Mouse (Mus musculus) heart, embryonic 16.5 days (tissue): ENCODE results near the gene Agfg2. TPM values are rescaled to one million over a fixed set of nuclear protein-coding genes. Genes with fewer than 3 reads are reported as not detected.

ENCODE experiments used
- ATAC-seq: fragments of 200-750 bp; cut with Nextera tagmentation; replicated peaks from 2 replicates; pipeline ENCODE4 v1.8.0; 2017; ENCODE audit warnings: moderate number of reproducible peaks; ENCODE audit not compliant: insufficient read depth, low FRiP score; ENCODE audit errors: extremely low read depth
- H3K27ac ChIP-seq: fragments of 300-500 bp; sonication (generic); 2 replicates; pipeline ENCODE4 v1.5.1; 2014; ENCODE audit warnings: mild to moderate bottlenecking, low read length, control low read depth, moderate library complexity
- H3K27me3 ChIP-seq: fragments of 300-500 bp; sonication (generic); 2 replicates; pipeline ENCODE4 v1.6.1; 2014; ENCODE audit warnings: low read length, mixed read lengths; ENCODE audit not compliant: control insufficient read depth, insufficient read depth
- H3K36me3 ChIP-seq: fragments of 300-500 bp; sonication (generic); 2 replicates; pipeline ENCODE4 v1.6.1; 2014; ENCODE audit not compliant: control insufficient read depth, insufficient read depth
- H3K4me1 ChIP-seq: fragments of 300-500 bp; sonication (generic); 2 replicates; pipeline ENCODE4 v1.6.1; 2014; ENCODE audit warnings: low read length, mixed read lengths; ENCODE audit not compliant: control insufficient read depth, insufficient read depth
- H3K4me2 ChIP-seq: fragments of 300-500 bp; sonication (generic); 2 replicates; pipeline ENCODE4 v1.6.1; 2014; ENCODE audit warnings: low read depth, mild to moderate bottlenecking, control low read depth, low read length
- H3K4me3 ChIP-seq: fragments of 300-500 bp; sonication (generic); 2 replicates; pipeline ENCODE4 v1.5.1; 2014; ENCODE audit warnings: mild to moderate bottlenecking, control low read depth, low read length
- H3K9ac ChIP-seq: fragments of 300-500 bp; sonication (generic); 2 replicates; pipeline ENCODE4 v1.6.1; 2014; ENCODE audit warnings: low read length, control low read depth
- H3K9me3 ChIP-seq: fragments of 300-500 bp; sonication (generic); replicated peaks from 2 replicates; pipeline ENCODE4 v1.6.1; 2016; ENCODE audit warnings: low read length; ENCODE audit not compliant: control insufficient read depth
- WGBS: fragments of 180-500 bp; shearing (Covaris S2); extraction: QIAGEN DNeasy Blood & Tissue Kit; methylation state at CpG from one replicate; pipeline ENCODE4 v1.1.7; 2014; 5-methylcytosine and 5-hydroxymethylcytosine counted together
- polyA plus RNA-seq: library from polyadenylated mRNA; unstranded; fragments of >200 nt; fragmentation: Nextera tagmentation; extraction: Ambion mirVana; gene quantifications from 2 replicates; pipeline ENCODE4 v1.2.1, GENCODE M21; 2015

Gene Agfg2
- polyA plus RNA-seq, 1 experiment from 2014 or later, result 21.0 TPM

DNA sequence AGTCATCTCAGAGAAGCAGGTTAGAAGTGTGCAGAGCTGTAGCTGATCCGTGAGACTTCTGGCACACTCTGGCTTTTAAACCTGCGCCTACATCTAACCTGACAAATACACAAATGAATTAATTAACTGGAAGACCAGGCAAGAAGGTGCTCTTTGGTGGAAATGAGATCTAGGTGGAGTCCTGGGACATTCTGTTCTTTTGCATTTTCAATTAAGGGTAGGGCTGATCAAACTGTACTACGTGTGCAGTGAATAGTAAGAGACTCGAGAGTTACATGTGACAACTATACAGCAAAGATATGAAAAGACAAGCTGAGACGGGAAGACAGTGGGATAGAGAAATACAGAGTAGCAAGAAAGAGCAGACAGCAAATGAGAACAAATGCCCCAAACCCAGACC is 28.9 kb upstream of the Agfg2 start:
- Histone ChIP-seq H3K27ac (no peak overlapping the region), H3K4me3 (no peak overlapping the region), H3K36me3 (no peaks in the 10 kb centered on the region), H3K4me2 (no peak overlapping the region), H3K4me1 (peaks cover 3% of the 10 kb centered on the region), H3K9me3 (no peaks in the 10 kb centered on the region), H3K9ac (no peak overlapping the region), H3K27me3 (no peaks in the 10 kb centered on the region)
- no peak for ATAC-seq
- WGBS, result 72% methylated on average over 5 of the region's 5 CpGs

DNA sequence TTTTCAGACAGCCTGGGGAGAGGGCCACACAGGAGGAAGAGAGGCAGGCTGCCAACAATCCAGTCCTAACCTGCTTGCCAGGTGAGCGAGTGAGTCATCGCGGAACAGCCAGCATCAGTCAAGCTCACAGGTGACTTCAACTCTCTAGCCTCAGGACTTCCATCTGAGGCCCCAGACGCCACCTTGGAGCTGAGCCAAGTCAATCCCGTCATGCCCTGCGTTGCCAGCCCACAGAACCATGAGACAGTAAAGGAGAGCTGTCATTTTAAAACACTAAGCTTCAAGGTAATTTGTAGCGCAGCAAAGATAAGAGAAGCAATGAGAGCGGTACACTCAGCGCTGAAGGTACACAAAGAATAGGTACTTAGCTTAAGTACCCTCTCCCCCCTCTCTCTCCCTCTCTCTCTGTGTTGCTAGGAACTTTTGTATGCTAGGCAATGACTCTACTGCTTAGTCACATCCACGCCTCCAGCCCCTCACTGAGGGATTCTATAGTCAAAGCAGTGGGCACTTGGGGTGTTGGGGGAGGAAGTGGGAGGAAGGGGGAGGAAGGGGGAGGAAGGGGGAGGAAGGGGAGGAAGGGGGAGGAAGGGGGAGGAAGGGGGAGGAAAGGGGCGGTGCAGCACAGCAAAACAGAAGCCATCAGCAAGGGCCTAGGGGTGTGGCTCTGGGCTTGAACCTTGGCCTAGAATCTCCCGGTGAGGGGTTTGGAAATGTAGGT is 22.5 kb upstream of the Agfg2 start:
- H3K36me3 ChIP-seq, result no peaks in the 10 kb centered on the region
- 45% methylated on average over 12 of the region's 12 CpGs for WGBS
- peak overlapping the region; percentile 53; the same call in 1 of the 2 replicates for H3K27ac ChIP-seq
- H3K4me3 ChIP-seq, result no peak overlapping the region
- ATAC-seq, result peak; percentile 42; the same call in 1 of the 2 replicates
- peak overlapping the region; percentile 0 for H3K4me2 ChIP-seq
- no peak overlapping the region for H3K9ac ChIP-seq
- H3K4me1 ChIP-seq, result peaks cover 5% of the 10 kb centered on the region
- no peaks in the 10 kb centered on the region for H3K9me3 ChIP-seq
- no peaks in the 10 kb centered on the region for H3K27me3 ChIP-seq

GRCm38 (mm10) chr5:137705242-137705641 is 20.7 kb upstream of the Agfg2 start:
- WGBS, result 53% methylated on average over 6 of the region's 6 CpGs
- ATAC-seq, result peak; percentile 41; the same call in 1 of the 2 replicates
- no peaks in the 10 kb centered on the region for H3K27me3 ChIP-seq
- H3K9me3 ChIP-seq, result no peaks in the 10 kb centered on the region
- H3K27ac ChIP-seq, result peak overlapping the region; percentile 61; the same call in 1 of the 2 replicates
- H3K36me3 ChIP-seq, result no peaks in the 10 kb centered on the region
- H3K4me3 ChIP-seq, result no peak overlapping the region
- no peak overlapping the region for H3K4me2 ChIP-seq
- H3K4me1 ChIP-seq, result peaks cover 5% of the 10 kb centered on the region
- H3K9ac ChIP-seq, result no peak overlapping the region

GRCm38 (mm10) chr5:137699850-137700249 is 15.3 kb upstream of the Agfg2 start:
- ATAC-seq, result no peak
- no peaks in the 10 kb centered on the region for H3K4me1 ChIP-seq
- H3K9ac ChIP-seq, result no peak overlapping the region
- 34% methylated on average over 2 of the region's 2 CpGs for WGBS
- H3K9me3 ChIP-seq, result no peaks in the 10 kb centered on the region
- H3K27me3 ChIP-seq, result no peaks in the 10 kb centered on the region
- no peak overlapping the region for H3K27ac ChIP-seq
- no peak overlapping the region for H3K4me3 ChIP-seq
- no peak overlapping the region for H3K4me2 ChIP-seq
- no peaks in the 10 kb centered on the region for H3K36me3 ChIP-seq

GRCm38 (mm10) chr5:137699080-137699479 is 14.6 kb upstream of the Agfg2 start:
- Histone ChIP-seq H3K9me3 (no peaks in the 10 kb centered on the region), H3K4me1 (no peaks in the 10 kb centered on the region), H3K9ac (no peak overlapping the region), H3K27ac (0 out of 2 replicates have a peak overlapping the region, but pooled peaks have one; percentile 27), H3K4me2 (no peak overlapping the region), H3K4me3 (no peak overlapping the region), H3K27me3 (no peaks in the 10 kb centered on the region), H3K36me3 (no peaks in the 10 kb centered on the region)
- 52% methylated on average over 3 of the region's 3 CpGs for WGBS
- no peak; the same call in 1 of the 2 replicates for ATAC-seq

GRCm38 (mm10) chr5:137695930-137696329 is 11.4 kb upstream of the Agfg2 start:
- H3K27ac ChIP-seq, result no peak overlapping the region
- H3K36me3 ChIP-seq, result no peaks in the 10 kb centered on the region
- no peak overlapping the region for H3K4me2 ChIP-seq
- H3K9ac ChIP-seq, result no peak overlapping the region
- WGBS, result 66% methylated on average over 4 of the region's 4 CpGs
- no peaks in the 10 kb centered on the region for H3K9me3 ChIP-seq
- no peak for ATAC-seq
- H3K4me1 ChIP-seq, result no peaks in the 10 kb centered on the region
- no peaks in the 10 kb centered on the region for H3K27me3 ChIP-seq
- H3K4me3 ChIP-seq, result no peak overlapping the region

- H3K4me3 ChIP-seq, result no peak overlapping the region
- H3K27me3 ChIP-seq, result no peaks in the 10 kb centered on the region
- H3K4me2 ChIP-seq, result no peak overlapping the region
- no peak for ATAC-seq
- no peaks in the 10 kb centered on the region for H3K36me3 ChIP-seq
- H3K9ac ChIP-seq, result no peak overlapping the region
- no peak overlapping the region for H3K27ac ChIP-seq
- no peaks in the 10 kb centered on the region for H3K9me3 ChIP-seq
- WGBS, result 78% methylated on average over 3 of the region's 3 CpGs
- H3K4me1 ChIP-seq, result peaks cover 5% of the 10 kb centered on the region
These were observed 10.3 kb upstream of the Agfg2 start for GRCm38 (mm10) chr5:137694796-137695195.

GRCm38 (mm10) chr5:137691881-137692280 is 7.4 kb upstream of the Agfg2 start:
- no peaks in the 10 kb centered on the region for H3K36me3 ChIP-seq
- H3K9me3 ChIP-seq, result no peaks in the 10 kb centered on the region
- H3K4me3 ChIP-seq, result no peak overlapping the region
- no peak overlapping the region for H3K4me2 ChIP-seq
- no peak overlapping the region for H3K9ac ChIP-seq
- no peak for ATAC-seq
- WGBS, result 56% methylated on average over 1 of the region's 1 CpGs
- no peak overlapping the region for H3K27ac ChIP-seq
- no peaks in the 10 kb centered on the region for H3K27me3 ChIP-seq
- peaks cover 5% of the 10 kb centered on the region for H3K4me1 ChIP-seq

DNA sequence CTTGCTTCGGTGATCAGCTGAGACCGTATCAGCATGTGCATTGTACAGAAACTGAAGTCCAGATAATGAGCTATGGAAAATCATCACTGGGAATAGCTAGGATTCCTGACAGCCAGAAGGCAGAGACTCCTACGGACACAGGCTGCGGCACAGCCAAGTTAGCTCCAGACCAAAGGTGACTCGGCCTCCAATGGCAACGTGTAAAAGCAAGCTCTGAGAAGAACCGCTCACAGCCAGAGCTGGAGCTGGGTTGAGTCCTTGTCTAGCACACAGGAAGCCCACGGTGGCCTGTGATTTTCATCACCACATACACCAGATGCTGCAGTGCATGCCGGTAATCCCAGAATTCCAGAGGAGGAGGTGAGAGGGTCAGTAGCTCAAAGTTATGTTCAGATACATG is 6.0 kb upstream of the Agfg2 start:
- H3K36me3 ChIP-seq, result no peaks in the 10 kb centered on the region
- no peaks in the 10 kb centered on the region for H3K27me3 ChIP-seq
- ATAC-seq, result peak; percentile 43; the same call in 1 of the 2 replicates
- 0 out of 2 replicates have a peak overlapping the region, but pooled peaks have one; percentile 0 for H3K4me2 ChIP-seq
- H3K9ac ChIP-seq, result no peak overlapping the region
- WGBS, result 25% methylated on average over 9 of the region's 9 CpGs
- no peaks in the 10 kb centered on the region for H3K9me3 ChIP-seq
- H3K27ac ChIP-seq, result peak overlapping the region; percentile 13
- H3K4me1 ChIP-seq, result peaks cover 5% of the 10 kb centered on the region
- no peak overlapping the region for H3K4me3 ChIP-seq
